Mouse (Mus musculus) stomach, embryonic 16.5 days (tissue): ENCODE data around the gene Mob3b. TPM values are rescaled to one million over a fixed set of nuclear protein-coding genes. Genes with fewer than 3 reads are reported as not detected.

Experiments
- ATAC-seq: fragments of 200-750 bp; cut with Nextera tagmentation; 2 replicates; pipeline ENCODE4 v1.8.0; 2017; ENCODE audit warnings: moderate number of reproducible peaks, moderate TSS enrichment; ENCODE audit not compliant: insufficient read depth, low FRiP score
- H3K27ac ChIP-seq: fragments of 300-500 bp; sonication (generic); 2 replicates; pipeline ENCODE4 v1.5.1; 2014; ENCODE audit warnings: low read length
- H3K27me3 ChIP-seq: fragments of 300-500 bp; sonication (generic); 2 replicates; pipeline ENCODE4 v1.6.1; 2014; ENCODE audit warnings: low read length, control low read depth, mixed read lengths; ENCODE audit not compliant: control insufficient read depth, insufficient read depth
- H3K36me3 ChIP-seq: fragments of 300-500 bp; sonication (generic); 2 replicates; pipeline ENCODE4 v1.6.1; 2014; ENCODE audit warnings: low read length; ENCODE audit not compliant: control insufficient read depth, insufficient read depth
- H3K4me1 ChIP-seq: fragments of 300-500 bp; sonication (generic); 2 replicates; pipeline ENCODE4 v1.6.1; 2014; ENCODE audit warnings: low read length, control low read depth, mixed read lengths; ENCODE audit not compliant: control insufficient read depth, insufficient read depth
- H3K4me2 ChIP-seq: fragments of 300-500 bp; sonication (generic); 2 replicates; pipeline ENCODE4 v1.6.1; 2014; ENCODE audit warnings: low read depth, low read length, mixed read lengths
- H3K4me3 ChIP-seq: fragments of 300-500 bp; sonication (generic); replicated peaks from 2 replicates; pipeline ENCODE4 v1.5.1; 2014; ENCODE audit warnings: mild to moderate bottlenecking, low read length
- H3K9ac ChIP-seq: fragments of 300-500 bp; sonication (generic); 2 replicates; pipeline ENCODE4 v1.6.1; 2014; ENCODE audit warnings: low read length
- H3K9me3 ChIP-seq: fragments of 300-500 bp; sonication (generic); replicated peaks from 2 replicates; pipeline ENCODE4 v1.6.1; 2016; ENCODE audit warnings: low read length, control low read depth; ENCODE audit not compliant: control insufficient read depth
- WGBS: fragments of 180-500 bp; shearing (Covaris S2); extraction: QIAGEN DNeasy Blood & Tissue Kit; methylation state at CpG from one replicate; pipeline ENCODE4 v1.1.7; 2014; 5-methylcytosine and 5-hydroxymethylcytosine counted together
- polyA plus RNA-seq: library from polyadenylated mRNA; unstranded; fragments of >200 nt; fragmentation: Nextera tagmentation; extraction: Ambion mirVana; gene quantifications from 2 replicates; pipeline ENCODE4 v1.2.1, GENCODE M21; 2015

The Mob3b gene
- polyA plus RNA-seq, 1 experiment from 2014 or later: 26.8 TPM

GRCm38 (mm10) chr4:35114950-35115349 lies 42.3 kb downstream of the Mob3b start:
- Histone ChIP-seq H3K27ac (no peak overlapping the region), H3K36me3 (no peaks in the 10 kb centered on the region), H3K9ac (no peak overlapping the region), H3K4me2 (no peak overlapping the region), H3K27me3 (no peaks in the 10 kb centered on the region), H3K9me3 (no peaks in the 10 kb centered on the region), H3K4me1 (peaks cover 9% of the 10 kb centered on the region), H3K4me3 (no peak overlapping the region)
- 82% methylated on average over 2 of the region's 2 CpGs for WGBS
- ATAC-seq: no peak

- ATAC-seq: peak; percentile 21
- peak overlapping the region; percentile 34; the same call in 1 of the 2 replicates for H3K27ac ChIP-seq
- no peaks in the 10 kb centered on the region for H3K9me3 ChIP-seq
Observed at GRCm38 (mm10) chr4:35113516-35114248, 43.6 kb downstream of the Mob3b start.

GRCm38 (mm10) chr4:35112452-35112851 lies 44.8 kb downstream of the Mob3b start:
- Histone ChIP-seq H3K36me3 (no peaks in the 10 kb centered on the region), H3K4me3 (no peak overlapping the region), H3K4me1 (peaks cover 4% of the 10 kb centered on the region), H3K27ac (0 out of 2 replicates have a peak overlapping the region, but pooled peaks have one; percentile 38), H3K4me2 (no peak overlapping the region), H3K9me3 (no peaks in the 10 kb centered on the region), H3K27me3 (no peaks in the 10 kb centered on the region), H3K9ac (no peak overlapping the region)
- ATAC-seq: no peak
- WGBS: 73% methylated on average over 4 of the region's 4 CpGs

More at GRCm38 (mm10) chr4:35113516-35114248, 43.6 kb downstream of the Mob3b start:
- no peaks in the 10 kb centered on the region for H3K36me3 ChIP-seq
- H3K4me1 ChIP-seq: peaks cover 4% of the 10 kb centered on the region
- H3K4me3 ChIP-seq: no peak overlapping the region
- no peaks in the 10 kb centered on the region for H3K27me3 ChIP-seq
- no peak overlapping the region for H3K4me2 ChIP-seq
- H3K9ac ChIP-seq: no peak overlapping the region
- WGBS: 49% methylated on average over 13 of the region's 13 CpGs

- Histone ChIP-seq H3K4me2 (no peak overlapping the region), H3K9me3 (no peaks in the 10 kb centered on the region), H3K27ac (no peak overlapping the region), H3K4me3 (no peak overlapping the region), H3K4me1 (peaks cover 6% of the 10 kb centered on the region), H3K9ac (no peak overlapping the region), H3K36me3 (no peaks in the 10 kb centered on the region), H3K27me3 (no peaks in the 10 kb centered on the region)
- 78% methylated on average over 14 of the region's 14 CpGs for WGBS
- no peak for ATAC-seq
Observed at GRCm38 (mm10) chr4:35105115-35105773, 52.0 kb downstream of the Mob3b start.

- Histone ChIP-seq H3K4me3 (no peak overlapping the region), H3K4me1 (peaks cover 34% of the 10 kb centered on the region), H3K9ac (no peak overlapping the region), H3K36me3 (no peaks in the 10 kb centered on the region), H3K9me3 (no peaks in the 10 kb centered on the region), H3K27me3 (no peaks in the 10 kb centered on the region), H3K27ac (no peak overlapping the region), H3K4me2 (no peak overlapping the region)
- 35% methylated on average over 7 of the region's 7 CpGs for WGBS
- no peak for ATAC-seq
Observed at GRCm38 (mm10) chr4:35101201-35101600, 56.1 kb downstream of the Mob3b start.

- peak; percentile 88 for ATAC-seq
- H3K4me3 ChIP-seq: peak overlapping the region; percentile 42
- H3K4me1 ChIP-seq: peaks cover 34% of the 10 kb centered on the region
- WGBS: 9% methylated on average over 29 of the region's 29 CpGs
- H3K9ac ChIP-seq: peak overlapping the region; percentile 59
- no peaks in the 10 kb centered on the region for H3K9me3 ChIP-seq
- no peaks in the 10 kb centered on the region for H3K27me3 ChIP-seq
- H3K27ac ChIP-seq: peak overlapping the region; percentile 91
- H3K36me3 ChIP-seq: no peaks in the 10 kb centered on the region
- peak overlapping the region; percentile 63 for H3K4me2 ChIP-seq
Observed at GRCm38 (mm10) chr4:35099865-35100780, 57.2 kb downstream of the Mob3b start.

- 15% methylated on average over 17 of the region's 17 CpGs for WGBS
- Histone ChIP-seq H3K36me3 (no peaks in the 10 kb centered on the region), H3K27ac (peak overlapping the region; percentile 91), H3K9ac (peak overlapping the region; percentile 59; the same call in 1 of the 2 replicates), H3K9me3 (no peaks in the 10 kb centered on the region), H3K4me2 (peak overlapping the region; percentile 63), H3K27me3 (no peaks in the 10 kb centered on the region), H3K4me1 (peaks cover 34% of the 10 kb centered on the region), H3K4me3 (peak overlapping the region; percentile 42)
- ATAC-seq: no peak
Observed at GRCm38 (mm10) chr4:35099210-35099864, 57.9 kb downstream of the Mob3b start.

- 0 out of 2 replicates have a peak, but pooled peaks have one; percentile 28 for ATAC-seq
- no peak overlapping the region for H3K27ac ChIP-seq
Observed at GRCm38 (mm10) chr4:35098552-35098951, 58.7 kb downstream of the Mob3b start.

More at GRCm38 (mm10) chr4:35098552-35098951, 58.7 kb downstream of the Mob3b start:
- Histone ChIP-seq H3K9ac (no peak overlapping the region), H3K9me3 (no peaks in the 10 kb centered on the region), H3K4me2 (no peak overlapping the region), H3K27me3 (no peaks in the 10 kb centered on the region), H3K36me3 (no peaks in the 10 kb centered on the region), H3K4me3 (no peak overlapping the region), H3K4me1 (peaks cover 34% of the 10 kb centered on the region)
- WGBS: 64% methylated on average over 6 of the region's 6 CpGs
